Mouse (Mus musculus) liver, embryonic 15.5 days (tissue): ENCODE measurements around the gene Pstpip1. TPM values are rescaled to one million over a fixed set of nuclear protein-coding genes. Genes with fewer than 3 reads are reported as not detected.

Experiments
- ATAC-seq: fragments of 200-750 bp; cut with Nextera tagmentation; 2 replicates; pipeline ENCODE4 v1.8.0; 2017; ENCODE audit warnings: moderate number of reproducible peaks, mild to moderate bottlenecking, moderate library complexity; ENCODE audit not compliant: insufficient read depth
- H3K27ac ChIP-seq: fragments of 300-500 bp; sonication (generic); replicated peaks from 2 replicates; pipeline ENCODE4 v1.5.1; 2015; ENCODE audit warnings: mild to moderate bottlenecking, inconsistent platforms
- H3K27me3 ChIP-seq: fragments of 300-500 bp; sonication (generic); 2 replicates; pipeline ENCODE4 v1.6.1; 2015; ENCODE audit warnings: mild to moderate bottlenecking, inconsistent platforms
- H3K36me3 ChIP-seq: fragments of 300-500 bp; sonication (generic); replicated peaks from 2 replicates; pipeline ENCODE4 v1.6.1; 2015; ENCODE audit warnings: moderate library complexity, mild to moderate bottlenecking, inconsistent platforms
- H3K4me1 ChIP-seq: fragments of 300-500 bp; sonication (generic); replicated peaks from 2 replicates; pipeline ENCODE4 v1.6.1; 2015; ENCODE audit warnings: inconsistent platforms
- H3K4me2 ChIP-seq: fragments of 300-500 bp; sonication (generic); 2 replicates; pipeline ENCODE4 v1.6.1; 2015; ENCODE audit warnings: moderate library complexity, mild to moderate bottlenecking, inconsistent platforms
- H3K4me3 ChIP-seq: fragments of 300-500 bp; sonication (generic); replicated peaks from 2 replicates; pipeline ENCODE4 v1.5.1; 2015; ENCODE audit warnings: mild to moderate bottlenecking, inconsistent platforms
- H3K9ac ChIP-seq: fragments of 300-500 bp; sonication (generic); 2 replicates; pipeline ENCODE4 v1.6.1; 2015; ENCODE audit warnings: moderate library complexity, mild to moderate bottlenecking, inconsistent platforms
- H3K9me3 ChIP-seq: fragments of 300-500 bp; sonication (generic); replicated peaks from 2 replicates; pipeline ENCODE4 v1.6.1; 2016; ENCODE audit warnings: inconsistent platforms
- WGBS: fragments of 180-500 bp; shearing (Covaris S2); methylation state at CpG from one replicate; pipeline ENCODE4 v1.1.7; 2015; ENCODE audit warnings: mixed read lengths; ENCODE audit not compliant: insufficient replicate concordance; 5-methylcytosine and 5-hydroxymethylcytosine counted together
- polyA plus RNA-seq: library from polyadenylated mRNA; unstranded; fragments of >200 nt; fragmentation: Nextera tagmentation; extraction: Ambion mirVana; gene quantifications from 2 replicates; pipeline ENCODE4 v1.2.1, GENCODE M21; 2015

Gene Pstpip1
- polyA plus RNA-seq, 1 experiment from 2014 or later = 5.8 TPM

DNA sequence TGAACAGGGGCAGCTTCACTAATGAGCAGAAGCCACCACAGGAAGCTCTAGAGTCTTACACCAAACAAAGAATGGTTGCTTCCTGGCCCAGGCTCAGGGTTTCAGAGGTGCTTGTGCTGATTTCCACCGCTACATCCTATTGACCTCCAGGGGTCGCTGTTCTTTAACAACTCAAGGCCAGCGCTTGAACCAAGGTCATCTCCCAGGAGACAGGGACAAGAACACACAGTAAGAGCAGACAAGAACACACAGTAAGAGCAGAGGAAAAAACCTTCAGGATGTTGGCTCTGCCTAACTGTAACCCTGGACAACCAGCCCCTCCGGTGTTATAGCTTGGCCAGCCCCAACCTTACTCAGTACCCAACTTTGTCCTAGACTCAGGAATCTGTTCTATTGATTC is 14.5 kb upstream of the Pstpip1 start:
- 7% methylated on average over 4 of the region's 4 CpGs for WGBS
- no peaks in the 10 kb centered on the region for H3K9me3 ChIP-seq
- peaks cover 11% of the 10 kb centered on the region for H3K4me1 ChIP-seq
- no peak overlapping the region for H3K4me2 ChIP-seq
- H3K9ac ChIP-seq = no peak overlapping the region
- H3K36me3 ChIP-seq = no peaks in the 10 kb centered on the region
- ATAC-seq = no peak
- H3K4me3 ChIP-seq = no peak overlapping the region
- no peak overlapping the region for H3K27ac ChIP-seq
- H3K27me3 ChIP-seq = no peaks in the 10 kb centered on the region

GRCm38 (mm10) chr9:56075901-56076620 is 13.7 kb upstream of the Pstpip1 start:
- H3K4me3 ChIP-seq = no peak overlapping the region
- H3K9ac ChIP-seq = no peak overlapping the region
- H3K27me3 ChIP-seq = no peaks in the 10 kb centered on the region
- no peaks in the 10 kb centered on the region for H3K9me3 ChIP-seq
- ATAC-seq = no peak
- peaks cover 11% of the 10 kb centered on the region for H3K4me1 ChIP-seq
- H3K27ac ChIP-seq = 0 out of 2 replicates have a peak overlapping the region, but pooled peaks have one; percentile 51
- no peak overlapping the region for H3K4me2 ChIP-seq
- WGBS = 17% methylated on average over 7 of the region's 7 CpGs
- no peaks in the 10 kb centered on the region for H3K36me3 ChIP-seq

DNA sequence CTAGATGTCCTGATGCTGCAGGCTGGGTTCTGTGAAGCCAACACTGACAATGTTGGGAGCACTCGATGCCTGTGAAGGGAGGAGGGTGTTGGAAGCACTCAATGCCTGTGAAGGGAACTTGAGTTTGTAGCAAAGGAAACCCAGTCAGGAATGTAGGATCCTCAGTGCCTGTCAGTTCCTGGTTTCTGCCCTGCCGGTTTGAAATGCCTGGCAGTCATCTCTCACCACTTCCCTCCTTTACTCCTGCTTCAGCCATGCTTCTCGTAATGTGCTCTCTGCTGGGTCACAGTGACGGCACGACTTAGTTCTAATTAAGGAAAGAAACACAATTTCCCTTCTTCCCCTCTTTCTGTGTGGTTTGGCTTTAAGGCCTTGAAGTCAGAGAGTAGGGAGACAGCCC is 10.2 kb upstream of the Pstpip1 start:
- Histone ChIP-seq H3K9ac (no peak overlapping the region), H3K9me3 (no peaks in the 10 kb centered on the region), H3K36me3 (no peaks in the 10 kb centered on the region), H3K4me2 (no peak overlapping the region), H3K27me3 (no peaks in the 10 kb centered on the region), H3K4me1 (peaks cover 11% of the 10 kb centered on the region), H3K4me3 (no peak overlapping the region), H3K27ac (no peak overlapping the region)
- WGBS = 37% methylated on average over 5 of the region's 5 CpGs
- no peak for ATAC-seq

DNA sequence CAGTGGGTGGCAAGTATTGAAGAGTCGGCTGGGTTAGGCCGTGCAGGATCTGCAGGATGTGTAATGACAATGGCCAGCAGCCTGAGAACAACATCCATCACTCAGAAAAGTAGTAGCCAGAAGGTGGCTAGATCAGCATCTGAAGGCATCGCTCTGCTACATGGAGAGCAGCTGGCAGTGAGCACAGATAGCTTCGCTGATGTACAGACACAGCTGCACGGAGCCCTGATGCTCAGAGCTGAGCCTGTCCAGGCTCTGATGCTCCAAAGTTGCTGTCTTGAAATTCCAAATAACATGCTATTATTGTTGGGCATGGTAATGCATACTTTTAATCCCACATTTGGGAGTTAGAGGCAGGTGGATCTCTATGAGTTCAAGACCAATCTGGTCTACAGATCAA is 3.2 kb upstream of the Pstpip1 start:
- H3K27me3 ChIP-seq = no peaks in the 10 kb centered on the region
- H3K27ac ChIP-seq = no peak overlapping the region
- H3K4me3 ChIP-seq = no peak overlapping the region
- ATAC-seq = no peak
- no peak overlapping the region for H3K9ac ChIP-seq
- no peaks in the 10 kb centered on the region for H3K9me3 ChIP-seq
- 59% methylated on average over 5 of the region's 5 CpGs for WGBS
- no peak overlapping the region for H3K4me2 ChIP-seq
- H3K4me1 ChIP-seq = no peaks in the 10 kb centered on the region
- no peaks in the 10 kb centered on the region for H3K36me3 ChIP-seq

- H3K36me3 ChIP-seq = no peaks in the 10 kb centered on the region
- peak overlapping the region; percentile 6; the same call in 1 of the 2 replicates for H3K9ac ChIP-seq
- H3K9me3 ChIP-seq = no peaks in the 10 kb centered on the region
- H3K4me3 ChIP-seq = peak overlapping the region; percentile 42
- H3K27ac ChIP-seq = peak overlapping the region; percentile 29; the same call in 1 of the 2 replicates
- no peaks in the 10 kb centered on the region for H3K27me3 ChIP-seq
- H3K4me1 ChIP-seq = no peaks in the 10 kb centered on the region
- 27% methylated on average over 5 of the region's 5 CpGs for WGBS
- no peak for ATAC-seq
- H3K4me2 ChIP-seq = peak overlapping the region; percentile 36; the same call in 1 of the 2 replicates
These were observed 924 bp downstream of the Pstpip1 start for GRCm38 (mm10) chr9:56090546-56091225.

- Histone ChIP-seq H3K36me3 (no peaks in the 10 kb centered on the region), H3K9ac (no peak overlapping the region), H3K4me2 (peak overlapping the region; percentile 36), H3K4me1 (no peaks in the 10 kb centered on the region), H3K27ac (no peak overlapping the region), H3K27me3 (no peaks in the 10 kb centered on the region), H3K9me3 (no peaks in the 10 kb centered on the region), H3K4me3 (peak overlapping the region; percentile 42)
- WGBS = 29% methylated on average over 2 of the region's 2 CpGs
- no peak for ATAC-seq
These were observed 2.3 kb downstream of the Pstpip1 start for GRCm38 (mm10) chr9:56092102-56092501.

DNA sequence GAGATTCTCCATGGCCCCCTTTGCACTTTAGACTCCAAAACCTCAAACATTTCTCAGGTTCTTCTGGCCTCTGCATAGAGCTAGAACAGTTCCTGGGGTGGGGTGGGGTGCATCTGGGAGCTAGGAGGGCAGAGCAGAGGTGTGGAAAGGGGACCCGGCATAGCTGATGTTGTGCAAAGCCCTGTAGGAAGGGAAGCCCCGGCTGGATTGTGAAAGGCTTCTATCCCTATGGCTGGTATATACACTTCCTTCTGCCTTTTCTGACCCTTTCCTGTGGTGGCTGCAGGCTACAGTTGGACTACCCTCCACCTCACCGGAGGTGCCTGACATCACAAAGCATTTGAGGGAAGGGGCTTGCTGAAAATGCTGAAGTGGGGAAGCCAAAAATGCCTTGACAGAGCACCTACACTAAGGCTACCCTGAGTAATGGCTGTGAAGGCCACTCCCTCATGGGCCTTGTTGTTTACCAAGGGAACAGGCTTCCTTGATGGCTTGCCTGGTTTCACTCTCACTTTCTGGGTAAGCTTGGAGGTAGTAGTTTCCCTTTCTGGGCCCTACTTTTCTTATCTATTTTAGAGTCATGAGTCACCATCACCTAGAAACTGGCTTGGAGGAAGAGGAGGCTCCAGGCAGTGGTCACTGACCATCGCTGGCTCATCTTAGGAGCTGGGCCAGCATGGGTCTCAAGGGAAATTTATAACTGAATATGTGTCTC is 8.0 kb downstream of the Pstpip1 start:
- no peaks in the 10 kb centered on the region for H3K27me3 ChIP-seq
- no peak for ATAC-seq
- H3K4me2 ChIP-seq = no peak overlapping the region
- no peaks in the 10 kb centered on the region for H3K4me1 ChIP-seq
- H3K9me3 ChIP-seq = no peaks in the 10 kb centered on the region
- H3K27ac ChIP-seq = 0 out of 2 replicates have a peak overlapping the region, but pooled peaks have one; percentile 33
- 30% methylated on average over 4 of the region's 4 CpGs for WGBS
- H3K4me3 ChIP-seq = no peak overlapping the region
- H3K9ac ChIP-seq = no peak overlapping the region
- no peaks in the 10 kb centered on the region for H3K36me3 ChIP-seq

DNA sequence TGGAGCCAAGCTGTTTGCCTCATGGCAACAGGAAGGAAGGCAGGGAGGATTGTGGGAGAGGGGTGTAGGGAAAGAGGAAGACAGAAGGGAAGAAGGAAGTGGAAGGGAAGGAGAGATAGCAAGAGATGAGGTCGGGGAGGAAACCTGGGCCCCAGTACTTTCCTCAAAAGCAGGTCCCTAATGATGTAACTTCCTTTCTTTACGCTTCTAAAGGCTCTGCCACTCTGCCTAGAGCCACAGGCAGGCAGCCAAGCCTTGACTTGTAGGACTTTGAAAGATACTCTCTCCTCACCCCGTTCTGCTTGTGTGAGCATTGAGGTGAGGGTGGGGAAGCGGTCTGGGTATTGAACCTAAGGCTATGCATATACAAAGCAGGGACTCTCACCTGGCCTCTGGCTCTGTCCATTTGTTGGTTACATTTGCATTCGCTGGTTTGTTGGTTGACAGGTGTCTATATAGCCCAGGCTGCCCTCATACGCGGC is 10.3 kb downstream of the Pstpip1 start:
- no peak overlapping the region for H3K9ac ChIP-seq
- no peaks in the 10 kb centered on the region for H3K36me3 ChIP-seq
- H3K4me3 ChIP-seq = no peak overlapping the region
- H3K27me3 ChIP-seq = no peaks in the 10 kb centered on the region
- ATAC-seq = no peak
- H3K27ac ChIP-seq = no peak overlapping the region
- WGBS = 49% methylated on average over 7 of the region's 7 CpGs
- no peaks in the 10 kb centered on the region for H3K9me3 ChIP-seq
- H3K4me2 ChIP-seq = no peak overlapping the region
- no peaks in the 10 kb centered on the region for H3K4me1 ChIP-seq

GRCm38 (mm10) chr9:56101022-56101421 is 11.3 kb downstream of the Pstpip1 start:
- Histone ChIP-seq H3K4me3 (no peak overlapping the region), H3K27ac (no peak overlapping the region), H3K4me2 (no peak overlapping the region), H3K27me3 (no peaks in the 10 kb centered on the region), H3K36me3 (no peaks in the 10 kb centered on the region), H3K4me1 (peaks cover 1% of the 10 kb centered on the region; the same call in 1 of the 2 replicates), H3K9me3 (no peaks in the 10 kb centered on the region), H3K9ac (no peak overlapping the region)
- ATAC-seq = no peak
- WGBS = 20% methylated on average over 4 of the region's 4 CpGs

DNA sequence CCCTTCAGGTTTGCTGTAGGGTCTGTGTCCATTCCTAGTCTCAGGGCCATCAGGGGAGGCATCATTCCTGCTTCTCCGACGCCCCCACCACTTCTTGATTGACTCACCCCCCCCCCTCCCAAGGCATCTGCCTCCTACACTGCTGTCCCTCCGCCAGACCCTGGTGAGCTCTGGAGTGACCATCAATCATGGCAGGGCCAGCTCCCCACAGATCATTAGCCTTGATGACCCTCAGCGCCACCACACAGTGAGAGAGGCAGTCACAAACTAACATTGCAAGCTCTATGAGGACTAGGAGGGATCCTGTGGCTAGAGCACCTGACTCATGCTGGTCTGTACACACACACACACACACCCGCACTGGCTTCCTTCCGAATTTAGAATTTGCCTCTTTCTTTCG is 15.2 kb downstream of the Pstpip1 start:
- no peak overlapping the region for H3K4me2 ChIP-seq
- H3K9ac ChIP-seq = no peak overlapping the region
- no peak overlapping the region for H3K4me3 ChIP-seq
- peak overlapping the region; percentile 24; the same call in 1 of the 2 replicates for H3K27ac ChIP-seq
- peaks cover 5% of the 10 kb centered on the region; the same call in 1 of the 2 replicates for H3K4me1 ChIP-seq
- no peaks in the 10 kb centered on the region for H3K27me3 ChIP-seq
- no peaks in the 10 kb centered on the region for H3K36me3 ChIP-seq
- no peak for ATAC-seq
- 32% methylated on average over 7 of the region's 7 CpGs for WGBS
- H3K9me3 ChIP-seq = no peaks in the 10 kb centered on the region
